Mouse (Mus musculus) adrenal gland, adult 18-20 months (tissue): Measurements from ENCODE around the gene Unk. TPM values are rescaled to one million over a fixed set of nuclear protein-coding genes. Genes with fewer than 3 reads are reported as not detected.
"Not testable (repeated sequence)": the region's sequence is repeated elsewhere in the genome, so short reads cannot be mapped to it uniquely, and the experiment has no call there.

Experiments
- DNase-seq, 2 experiments: peaks; one replicate each; pipeline ENCODE4 v3.0.0; 2021 to 2022; ENCODE audit warnings: low spot score in 2 of 2
- total RNA-seq, 2 experiments: library from RNA; stranded (reverse); gene quantifications; 1 replicate in 1 of 2; 2 replicates in 1 of 2; pipeline ENCODE4 v1.2.3; 2021

Unk gene
- total RNA-seq, 2 experiments from 2014 or later: 16.2 to 19.2 TPM

DNA sequence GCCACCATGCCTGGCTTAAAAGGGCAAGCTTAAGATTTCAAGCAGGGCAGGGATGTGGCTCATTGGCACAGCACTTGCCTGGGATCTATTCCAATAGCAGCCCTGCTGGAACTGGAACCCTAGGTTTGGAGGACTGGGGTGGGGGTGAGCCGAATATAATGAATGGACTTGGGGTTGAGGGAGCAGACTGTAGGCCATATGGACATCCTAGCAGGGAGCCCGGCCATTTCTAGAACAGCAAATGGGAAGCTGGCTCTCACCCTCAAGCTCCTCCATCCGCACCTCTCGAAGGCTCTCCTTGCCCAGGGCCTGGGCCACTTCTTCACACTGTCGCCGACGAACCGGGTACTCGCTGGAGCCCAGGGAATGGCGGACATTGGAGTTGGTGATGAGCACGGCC lies 20.5 kb upstream of the Unk start:
- no peak for DNase-seq

GRCm38 (mm10) chr11:116010146-116010545 lies 20.0 kb upstream of the Unk start:
- DNase-seq: no peak

DNA sequence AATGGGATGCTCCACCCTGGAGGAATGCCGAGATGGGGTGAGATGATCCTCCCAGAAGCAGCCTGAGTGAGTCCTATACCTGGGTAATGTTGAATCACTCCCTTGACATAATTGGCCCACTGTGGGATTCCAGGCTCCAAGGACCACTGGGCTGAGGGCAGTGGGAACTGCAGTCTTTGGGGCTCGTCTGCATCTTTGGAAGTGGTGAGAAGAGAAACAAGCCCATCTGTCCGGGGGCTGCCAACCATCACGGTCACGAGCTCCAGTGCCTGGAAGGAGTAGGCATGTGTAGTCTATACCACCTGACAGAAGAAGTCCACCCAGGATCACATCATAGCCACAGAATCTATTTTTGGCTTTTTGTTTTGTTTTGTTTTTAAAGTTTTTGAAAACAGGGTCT lies 19.2 kb upstream of the Unk start:
- DNase-seq: no peak

DNA sequence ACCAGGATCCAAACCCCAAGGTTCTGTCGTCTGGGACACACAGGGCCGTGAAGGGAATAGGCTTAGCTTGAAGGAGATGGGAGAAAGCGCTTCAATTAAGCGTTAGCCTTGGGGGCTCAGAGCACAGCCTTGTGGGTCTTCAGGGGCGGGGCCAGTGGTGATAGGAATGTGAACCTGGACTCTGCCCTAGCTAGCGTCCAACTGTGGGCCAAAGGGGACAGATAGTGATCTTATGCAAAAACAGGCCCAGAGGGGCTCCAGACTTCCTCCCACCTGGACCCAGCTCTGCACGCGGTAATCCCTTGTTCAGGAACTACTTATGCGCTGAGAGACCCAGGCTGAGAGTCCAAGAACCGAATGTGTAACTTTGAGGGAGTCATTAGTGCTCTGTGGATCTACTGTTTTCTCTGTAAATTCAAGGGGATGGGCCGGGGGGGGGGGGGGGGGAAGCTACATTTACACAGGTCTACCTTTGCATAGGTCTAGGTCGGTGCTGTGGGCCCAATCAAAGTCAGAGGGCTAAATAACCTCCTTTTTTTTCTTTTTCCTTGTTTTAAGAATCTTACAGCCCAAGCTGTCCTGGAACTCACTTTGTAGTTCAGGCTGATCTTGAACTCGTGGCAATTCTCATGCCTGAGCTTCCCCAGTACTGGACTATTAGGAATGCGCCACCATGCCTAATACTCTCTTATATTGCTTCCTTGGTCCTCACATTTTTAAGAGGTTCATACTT lies 18.4 kb upstream of the Unk start:
- DNase-seq: no peak

GRCm38 (mm10) chr11:116012262-116012947 lies 17.7 kb upstream of the Unk start, which contains the start of gene Galk1:
Galk1 (minus strand) TSS chr11:116012719.
- DNase-seq: peak; percentile 83 to 89

DNA sequence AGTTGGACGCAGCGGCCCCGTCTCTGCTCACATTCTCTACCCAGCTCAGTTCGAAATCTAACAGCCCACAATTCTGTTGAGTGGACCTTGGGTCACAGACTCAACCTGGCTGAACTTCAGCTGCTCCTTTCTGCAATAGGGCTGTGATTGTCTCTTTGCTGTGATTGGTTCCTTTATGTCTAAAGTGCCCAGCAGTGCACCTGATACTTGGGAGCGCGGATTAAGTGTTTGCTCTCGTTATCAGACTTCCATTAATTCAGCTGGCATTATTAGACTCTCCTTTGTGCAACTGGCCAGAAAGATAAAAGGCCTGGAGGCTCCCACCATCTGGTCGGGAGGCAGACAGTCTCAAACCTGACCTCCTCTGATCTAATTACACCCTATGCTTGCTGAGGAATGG lies 15.3 kb upstream of the Unk start:
- DNase-seq: no peak

GRCm38 (mm10) chr11:116018106-116018505 lies 12.0 kb upstream of the Unk start:
- no peak for DNase-seq

DNA sequence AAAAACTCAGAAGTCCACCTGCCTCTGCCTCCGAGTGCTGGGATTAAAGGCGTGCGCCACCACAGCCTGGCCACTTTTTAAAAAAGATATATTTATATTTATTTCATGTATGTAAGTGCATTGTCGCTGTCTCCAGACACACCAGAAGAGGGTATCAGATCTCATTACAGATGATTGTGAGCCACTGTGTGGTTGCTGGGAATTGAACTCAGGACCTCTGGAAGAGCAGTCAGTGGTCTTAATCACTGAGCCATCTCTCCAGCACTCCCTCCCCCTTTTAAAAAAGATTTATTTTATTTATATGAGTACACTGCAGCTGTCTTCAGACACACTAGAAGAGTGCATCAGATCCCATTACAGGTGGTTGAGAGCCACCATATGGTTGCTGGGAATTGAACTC lies 11.3 kb upstream of the Unk start:
- not testable (repeated sequence) for DNase-seq

DNA sequence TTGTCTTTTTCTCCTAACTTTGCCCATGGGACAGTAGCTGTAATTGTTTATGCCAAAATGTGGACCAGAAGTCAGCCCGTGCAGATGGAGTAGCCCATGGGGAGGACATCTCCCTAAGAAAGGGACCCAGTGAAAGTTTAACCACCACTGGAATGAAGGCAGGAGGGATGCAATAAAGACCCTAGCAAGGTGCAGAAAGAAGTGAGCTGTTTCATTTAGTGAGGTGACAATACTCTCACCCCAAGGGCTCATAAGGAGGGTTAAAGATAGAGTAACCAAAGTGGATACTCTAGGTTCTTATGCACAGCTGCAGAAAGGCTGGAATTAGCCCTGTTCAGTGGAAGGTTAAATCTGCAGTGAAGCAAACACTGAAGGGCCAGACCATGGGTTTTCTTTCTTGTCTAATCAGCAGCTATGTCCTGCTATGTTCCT lies 10.7 kb upstream of the Unk start:
- no peak for DNase-seq

DNA sequence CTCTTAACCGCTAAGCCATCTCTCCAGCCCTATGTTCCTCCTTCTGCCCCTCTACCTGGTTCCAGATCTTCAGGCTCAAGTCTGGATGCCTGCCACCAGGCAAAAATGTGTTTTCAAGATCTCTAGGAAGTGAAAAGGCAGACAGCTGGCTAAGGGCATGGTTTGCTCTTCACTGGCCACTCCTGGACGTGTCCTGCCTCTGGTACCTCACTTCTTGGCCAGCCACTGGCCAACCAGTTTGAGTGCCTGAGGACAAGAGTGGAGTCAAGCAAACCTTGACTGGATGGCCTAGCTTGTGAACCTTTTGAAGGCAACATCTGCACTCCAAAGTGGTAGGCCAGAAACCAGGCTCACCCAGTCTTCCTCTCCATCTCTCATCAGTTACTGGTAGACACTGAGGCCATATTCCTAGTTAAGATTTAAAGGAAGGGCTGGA lies 10.1 kb upstream of the Unk start:
- DNase-seq: no peak

DNA sequence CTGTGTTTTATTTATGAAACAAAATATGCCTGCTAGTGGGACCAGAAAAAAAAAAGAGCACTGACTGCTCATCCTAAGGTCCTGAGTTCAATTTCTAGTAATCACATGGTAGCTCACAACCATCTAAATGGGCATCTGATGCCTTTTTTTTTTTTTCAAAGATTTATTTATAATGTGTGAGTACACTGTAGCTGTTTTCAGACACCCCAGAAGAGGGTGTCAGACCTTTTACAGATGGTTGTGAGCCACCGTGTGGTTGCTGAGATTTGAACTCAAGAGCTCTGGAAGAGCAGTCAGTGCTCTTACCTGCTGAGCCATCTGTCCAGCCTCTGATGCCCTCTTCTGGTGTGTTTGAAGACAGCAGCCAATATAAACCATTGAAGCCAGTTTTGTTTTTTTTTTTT lies 9.6 kb upstream of the Unk start:
- no peak for DNase-seq

DNA sequence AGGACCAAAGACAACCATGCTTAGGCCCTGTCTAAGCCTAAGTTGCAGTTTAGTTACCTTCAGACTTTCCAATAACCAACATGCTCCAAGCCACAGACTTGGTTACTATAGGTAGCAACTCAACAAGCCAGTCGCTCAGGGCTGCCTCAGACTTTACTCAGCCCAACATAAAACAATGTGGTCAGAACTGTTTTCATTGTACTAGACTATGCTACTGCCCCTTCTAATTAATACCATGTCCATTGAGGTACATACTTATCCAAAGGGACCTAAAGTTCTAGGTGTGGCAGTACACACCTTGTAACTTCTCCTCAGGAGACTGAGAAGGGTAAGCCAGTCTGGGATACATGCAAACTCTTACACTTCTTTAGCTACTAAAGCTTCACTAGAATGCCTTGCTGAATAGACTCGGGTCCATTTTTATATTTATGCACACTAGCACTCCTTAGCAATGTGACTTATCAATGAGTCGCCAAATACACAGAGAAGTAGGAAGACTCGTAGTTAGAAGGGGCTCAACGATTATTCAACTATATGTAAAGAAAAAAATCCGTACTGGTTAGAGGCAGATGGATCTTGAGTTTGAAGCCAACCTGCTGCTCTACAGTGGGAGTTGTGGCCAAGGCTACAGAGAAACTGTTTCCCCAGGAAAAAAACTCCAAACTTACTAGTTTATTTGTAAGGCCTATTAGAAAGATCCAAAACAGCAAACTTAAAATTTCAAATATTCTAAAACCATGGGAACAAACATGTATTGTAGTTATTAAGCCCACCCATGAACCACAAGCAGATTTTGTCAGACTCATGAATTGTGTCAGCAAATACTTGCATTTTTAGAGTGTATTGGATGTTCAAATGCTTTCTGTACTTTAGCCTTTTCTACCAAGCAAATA lies 8.5 kb upstream of the Unk start:
- no peak for DNase-seq

GRCm38 (mm10) chr11:116022256-116022780 lies 7.8 kb upstream of the Unk start:
- no peak for DNase-seq

GRCm38 (mm10) chr11:116023074-116023770 lies 6.9 kb upstream of the Unk start:
- DNase-seq: peak in 1 of 2 experiments; percentile 24

DNA sequence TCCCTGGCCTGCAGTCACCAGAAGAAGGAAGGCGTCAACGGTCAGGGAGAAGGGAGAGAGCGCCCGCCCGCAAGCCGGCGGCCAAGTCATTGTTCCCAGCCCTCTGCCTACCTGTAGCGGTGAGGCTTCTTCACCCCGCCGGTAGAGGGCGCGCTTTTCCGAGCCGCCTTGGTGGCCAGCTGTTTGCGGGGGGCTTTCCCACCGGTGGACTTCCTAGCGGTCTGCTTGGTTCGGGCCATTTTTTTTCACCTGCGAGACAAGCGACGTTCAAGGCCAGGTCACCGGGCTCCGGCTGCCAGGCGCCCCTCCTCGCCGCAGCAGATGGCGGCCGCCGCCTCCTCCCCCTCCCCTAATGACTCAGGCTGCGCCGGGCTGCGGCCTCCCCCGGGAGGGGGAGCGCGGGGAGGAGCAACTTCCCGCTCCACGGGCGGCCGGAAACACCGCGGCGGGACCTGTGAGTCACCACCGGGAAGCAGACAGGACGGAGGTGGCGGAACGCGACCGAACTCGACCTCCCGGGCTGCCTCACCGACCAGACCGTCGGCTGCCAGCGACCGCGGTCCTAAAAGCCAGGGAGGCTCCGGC lies 6.3 kb upstream of the Unk start:
- peak; percentile 82 to 83 for DNase-seq

DNA sequence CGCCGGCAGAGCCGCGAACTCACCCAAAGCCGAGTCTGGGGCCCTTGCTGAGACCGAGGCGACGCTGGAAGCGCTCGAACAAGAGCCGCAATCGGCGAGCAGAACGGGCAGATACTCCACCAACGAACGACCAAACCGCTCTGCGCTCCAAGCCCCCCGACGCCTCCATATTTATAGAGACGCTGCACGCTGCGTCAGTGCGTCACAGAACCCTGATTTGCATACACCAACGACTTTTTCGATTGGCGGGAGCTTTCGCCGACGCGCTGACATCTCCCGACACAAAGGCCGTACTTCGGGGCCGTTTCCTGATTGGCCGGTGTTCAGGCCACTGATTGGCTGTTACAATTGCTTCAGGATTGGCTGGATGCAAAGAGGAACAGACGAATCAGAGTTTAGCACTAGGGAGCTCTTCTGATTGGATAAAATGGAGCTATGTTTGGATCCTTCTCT lies 5.7 kb upstream of the Unk start:
- peak; percentile 94 to 95 for DNase-seq

- no peak for DNase-seq
Observed at GRCm38 (mm10) chr11:116025056-116025845, 4.9 kb upstream of the Unk start.

DNA sequence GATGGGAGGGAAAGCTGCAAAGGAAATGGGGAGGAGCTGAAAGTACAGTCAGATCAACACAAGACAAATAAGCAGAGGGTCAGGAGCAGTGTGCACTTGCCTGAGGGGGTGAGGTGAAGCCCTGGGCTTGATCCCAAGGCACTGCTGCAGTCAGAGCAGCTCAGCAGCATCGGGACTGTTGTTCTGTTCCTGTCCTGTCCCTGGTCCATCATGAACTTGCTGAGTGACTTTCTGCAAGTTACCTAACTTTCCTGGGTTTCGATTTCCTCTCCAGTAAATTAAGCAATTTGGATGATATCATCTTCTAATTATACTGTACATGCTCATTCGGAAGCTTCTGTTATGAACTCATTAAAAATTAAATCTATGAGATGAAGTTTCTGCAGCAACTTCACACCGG lies 2.4 kb upstream of the Unk start, which contains the start of gene H3f3b:
Gene H3f3b, minus strand, starts transcription at position 207 of the 400 bp plus-strand sequence.
- DNase-seq: no peak

DNA sequence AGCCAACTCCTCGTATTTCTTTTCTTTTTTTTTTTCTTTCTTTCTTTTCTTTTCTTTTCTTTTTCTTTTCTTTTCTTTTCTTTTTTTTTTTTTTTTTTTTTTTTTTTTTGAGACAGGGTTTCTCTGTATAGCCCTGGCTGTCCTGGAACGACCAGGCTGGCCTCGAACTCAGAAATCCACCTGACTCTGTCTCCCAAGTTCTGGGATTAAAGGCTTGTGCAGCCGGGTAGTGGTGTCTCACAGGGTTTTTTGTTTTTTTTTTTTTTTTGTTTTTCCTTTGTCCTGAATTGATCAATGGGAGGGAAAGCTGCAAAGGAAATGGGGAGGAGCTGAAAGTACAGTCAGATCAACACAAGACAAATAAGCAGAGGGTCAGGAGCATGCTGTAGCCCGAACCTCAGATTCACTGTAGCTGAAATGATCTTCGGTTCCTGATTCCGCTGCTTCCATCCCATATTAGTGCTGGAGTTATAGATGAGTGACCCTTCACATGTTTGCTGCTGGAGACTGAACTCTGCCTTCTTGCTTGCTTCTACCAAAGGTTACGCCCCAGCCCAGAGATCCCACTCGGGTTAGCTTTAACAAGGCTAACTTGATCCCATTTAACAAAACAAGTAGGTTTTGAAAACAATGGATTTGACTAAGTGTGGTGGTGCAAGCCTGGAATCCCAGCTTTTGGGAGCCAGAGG lies 1.8 kb upstream of the Unk start:
- no peak for DNase-seq
